ENCODE assay signal across 21 mouse cellular contexts in the genomic region with DNA sequence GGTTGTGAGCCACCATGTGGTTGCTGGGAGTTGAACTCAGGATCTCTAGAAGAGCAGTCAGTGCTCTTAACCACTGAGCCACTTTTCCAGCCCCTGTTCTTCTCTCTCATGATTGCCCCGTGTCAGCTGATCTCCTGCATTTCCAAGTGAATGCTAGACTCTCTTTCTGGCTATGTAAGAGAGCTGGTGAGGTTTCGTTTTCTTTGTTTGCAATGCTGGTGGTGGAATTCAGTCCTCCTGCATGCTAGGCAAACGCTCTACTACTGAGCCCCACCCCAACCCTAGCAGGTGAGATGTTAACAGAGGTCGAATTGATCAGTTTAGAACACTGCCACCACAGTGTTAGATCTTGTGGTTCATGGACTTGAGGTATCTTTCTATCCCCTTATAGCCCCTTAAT. TPM values are rescaled to one million over a fixed set of nuclear protein-coding genes. Genes with fewer than 3 reads are reported as not detected.
A peak's percentile ranks its signal among the peaks of the same experiment; 100 is the strongest.
DNase-seq lines count a peak whose midpoint lies in the region; ATAC-seq and TF ChIP-seq lines count a peak whose summit lies in the region.
"Had no signal": no experiment of that assay in that cellular context is flagged by ENCODE, and none has a peak within 500 bp of the region (broad histone marks: within the 10 kb centered on the region; RNA-seq: fewer than 3 reads in every experiment).

No protein-coding gene starts in this region.

- no peak overlapping the region for H3K9ac ChIP-seq in lung, postnatal 0 days (replicated peaks; ENCODE audit: low read depth)
- no peak overlapping the region for H3K9ac ChIP-seq in ES-E14 (ENCODE audit: insufficient read depth, low read depth, low read length, poor library complexity, severe bottlenecking)
- H3K9ac ChIP-seq in stomach, postnatal 0 days (ENCODE audit: low read length), result no peak overlapping the region
- H3K9ac ChIP-seq: embryonic facial prominence, embryonic 12.5 days; forebrain, embryonic 15.5 days; hindbrain, embryonic 13.5 days had no signal

- TF ChIP-seq CTCF in lung, postnatal 0 days (IDR thresholded peaks at IDR 0.05), result no peak
- TF ChIP-seq CTCF in stomach, postnatal 0 days (IDR thresholded peaks at IDR 0.05; ENCODE audit: low read depth), result no peak

- peak; percentile 32; the same call in 1 of the 2 replicates for ATAC-seq in lung, postnatal 0 days
- peak; percentile 66 for ATAC-seq in stomach, postnatal 0 days (ENCODE audit: low FRiP score, low TSS enrichment)
- ATAC-seq in granulocyte monocyte progenitor cell, adult 5-6 weeks (replicated peaks; ENCODE audit: poor library complexity, severe bottlenecking), result no peak
- ATAC-seq: forebrain, embryonic 15.5 days; hindbrain, postnatal 0 days had no signal

- in situ Hi-C loops in ES-E14 (cut with MboI; ENCODE audit: low sequenced_read_pairs in 2 of 2, unreplicated experiment in 2 of 2), result no loop called here

- H3K4me3 ChIP-seq in lung, postnatal 0 days (ENCODE audit: low read depth, low read length), result no peak overlapping the region
- peak overlapping the region in 1 of 2 experiments; percentile 10; a peak in 1 of 4 replicates for H3K4me3 ChIP-seq in ES-E14 (ENCODE audit: insufficient read depth in 1 of 2, low read depth in 1 of 2, low read length in 2 of 2, poor library complexity in 1 of 2, severe bottlenecking in 1 of 2)
- H3K4me3 ChIP-seq in stomach, postnatal 0 days (ENCODE audit: low read depth, low read length), result no peak overlapping the region
- H3K4me3 ChIP-seq: embryonic facial prominence, embryonic 12.5 days; forebrain, embryonic 15.5 days; heart, embryonic 10.5 days; hindbrain, embryonic 13.5 days had no signal

- H3K4me1 ChIP-seq in lung, postnatal 0 days (ENCODE audit: insufficient read depth, low read depth, low read length), result no peaks in the 10 kb centered on the region
- peaks cover 14 to 16% of the 10 kb centered on the region in 2 experiments; a peak in 3 of 4 replicates for H3K4me1 ChIP-seq in ES-E14 (ENCODE audit: control insufficient read depth in 2 of 2, insufficient read depth in 2 of 2, low read length in 2 of 2, poor library complexity in 1 of 2)
- no peaks in the 10 kb centered on the region for H3K4me1 ChIP-seq in stomach, postnatal 0 days (replicated peaks; ENCODE audit: control insufficient read depth, insufficient read depth)
- H3K4me1 ChIP-seq: embryonic facial prominence, embryonic 12.5 days; forebrain, embryonic 15.5 days; hindbrain, embryonic 13.5 days had no signal

- TF ChIP-seq EP300 in lung, postnatal 0 days (IDR thresholded peaks at IDR 0.05), result no peak
- TF ChIP-seq EP300 in stomach, postnatal 0 days (optimal IDR thresholded peaks at IDR 0.05), result no peak

- 49% methylated on average over 4 of the region's 4 CpGs for WGBS in lung, postnatal 0 days
- WGBS in stomach, postnatal 0 days, result 62% methylated on average over 4 of the region's 4 CpGs

- no peaks in the 10 kb centered on the region for H3K36me3 ChIP-seq in lung, postnatal 0 days (ENCODE audit: insufficient read depth, low read length)
- peaks cover 44% of the 10 kb centered on the region for H3K36me3 ChIP-seq in ES-E14 (ENCODE audit: control insufficient read depth, insufficient read depth, low read length, poor library complexity, severe bottlenecking)
- H3K36me3 ChIP-seq in stomach, postnatal 0 days (ENCODE audit: control insufficient read depth, insufficient read depth, low read length), result peaks cover 4% of the 10 kb centered on the region; the same call in 1 of the 2 replicates

- no peak overlapping the region for H3K4me2 ChIP-seq in lung, postnatal 0 days (replicated peaks; ENCODE audit: low read depth, low read length)
- no peak overlapping the region for H3K4me2 ChIP-seq in stomach, postnatal 0 days (replicated peaks; ENCODE audit: low read depth)
- H3K4me2 ChIP-seq: embryonic facial prominence, embryonic 12.5 days; forebrain, embryonic 15.5 days; hindbrain, embryonic 13.5 days had no signal

- DNase-seq in lung, postnatal 0 days (ENCODE audit: low spot score), result peak; percentile 26
- DNase-seq in lung, postnatal 4 days, result no peak
- peak; percentile 85 for DNase-seq in ES-E14 (ENCODE audit: low read depth, low spot score)
- DNase-seq in stomach, postnatal 0 days (ENCODE audit: low spot score), result peak; percentile 37
- DNase-seq in thymus, postnatal 36 days, result no peak
- DNase-seq: adrenal gland, adult 2 months; adrenal gland, postnatal 36 days; cerebellum, adult 2 months; cerebellum, postnatal 25 days; gastrocnemius, postnatal 36 days; heart, adult 18-20 months; heart, postnatal 10 days; heart, postnatal 4 days had no signal

- no peaks in the 10 kb centered on the region for H3K9me3 ChIP-seq in lung, postnatal 0 days (ENCODE audit: low read length)
- H3K9me3 ChIP-seq in ES-E14 (ENCODE audit: control insufficient read depth, insufficient read depth, low read depth, low read length), result no peaks in the 10 kb centered on the region
- H3K9me3 ChIP-seq in stomach, postnatal 0 days (ENCODE audit: control insufficient read depth, low read length), result no peaks in the 10 kb centered on the region
- H3K9me3 ChIP-seq: embryonic facial prominence, embryonic 12.5 days; forebrain, embryonic 15.5 days; heart, embryonic 10.5 days; hindbrain, embryonic 13.5 days had no signal

- H3K27me3 ChIP-seq in lung, postnatal 0 days (replicated peaks; ENCODE audit: insufficient read depth, low read length), result no peaks in the 10 kb centered on the region
- no peaks in the 10 kb centered on the region for H3K27me3 ChIP-seq in stomach, postnatal 0 days (ENCODE audit: control insufficient read depth, insufficient read depth, low read length)
- H3K27me3 ChIP-seq: embryonic facial prominence, embryonic 12.5 days; forebrain, embryonic 15.5 days; hindbrain, embryonic 13.5 days had no signal

- no peak overlapping the region for H3K27ac ChIP-seq in lung, postnatal 0 days (ENCODE audit: low read length)
- peak overlapping the region; percentile 98 for H3K27ac ChIP-seq in ES-E14 (ENCODE audit: insufficient read depth, low read depth, low read length, poor library complexity, severe bottlenecking)
- no peak overlapping the region for H3K27ac ChIP-seq in stomach, postnatal 0 days (replicated peaks)
- H3K27ac ChIP-seq: forebrain, embryonic 15.5 days; heart, embryonic 10.5 days; hindbrain, embryonic 13.5 days; hindbrain, postnatal 0 days had no signal

TF ChIP-seq in ES-E14, 5 proteins besides CTCF, POLR2A, EP300 and RAD21:
- no peak for TF ChIP-seq ZC3H11A (IDR thresholded peaks at IDR 0.05; ENCODE audit: borderline replicate concordance, low read depth, low read length)
- no peak for TF ChIP-seq MAFK (IDR thresholded peaks at IDR 0.05; ENCODE audit: insufficient read depth, low read depth, low read length)
- no peak for TF ChIP-seq HCFC1 (IDR thresholded peaks at IDR 0.05; ENCODE audit: borderline replicate concordance, insufficient read depth, low read length)
- TF ChIP-seq ZNF384 (IDR thresholded peaks at IDR 0.05; ENCODE audit: low read depth, low read length), result no peak
- no peak for TF ChIP-seq CHD2 (IDR thresholded peaks at IDR 0.05; ENCODE audit: low read depth, low read length)

RNA-seq across cellular contexts. Expression of a gene that starts 24.0 kb away (rescaled TPM):
- polyA plus RNA-seq in lung, postnatal 0 days (2015; fragmentation: Nextera tagmentation; extraction: Ambion mirVana), result 181 and 187 TPM in 2 replicates
- 61.9 and 70.3 TPM in 2 replicates for total RNA-seq in ES-E14 (2012; rRNA removed)
- polyA plus RNA-seq in stomach, postnatal 0 days (2015; fragmentation: Nextera tagmentation; extraction: Ambion mirVana), result 216 and 220 TPM in 2 replicates
- 79.1 and 109 TPM in 2 replicates for total RNA-seq in granulocyte monocyte progenitor cell, adult 5-6 weeks (2014; fragmentation: Nextera tagmentation)
- 45.2 and 47.7 TPM in 2 replicates for total RNA-seq in granulocyte monocyte progenitor cell, adult 5-6 weeks (2017)

RNA-seq across cellular contexts. Expression of a gene that starts 26.5 kb away (rescaled TPM):
- polyA plus RNA-seq in lung, postnatal 0 days (2015; fragmentation: Nextera tagmentation; extraction: Ambion mirVana), result 39.1 and 45.7 TPM in 2 replicates
- 65.1 and 82.8 TPM in 2 replicates for total RNA-seq in ES-E14 (2012; rRNA removed)
- 21.6 and 22.9 TPM in 2 replicates for polyA plus RNA-seq in stomach, postnatal 0 days (2015; fragmentation: Nextera tagmentation; extraction: Ambion mirVana)
- 14.0 and 17.5 TPM in 2 replicates for total RNA-seq in granulocyte monocyte progenitor cell, adult 5-6 weeks (2014; fragmentation: Nextera tagmentation)
- total RNA-seq in granulocyte monocyte progenitor cell, adult 5-6 weeks (2017), result 4.2 and 7.1 TPM in 2 replicates

RNA-seq across cellular contexts. Expression of a gene that starts 31.0 kb away (rescaled TPM):
- 1.5 and 3.1 TPM in 2 replicates for polyA plus RNA-seq in lung, postnatal 0 days (2015; fragmentation: Nextera tagmentation; extraction: Ambion mirVana)
- 26.4 and 102 TPM in 2 replicates for total RNA-seq in ES-E14 (2012; rRNA removed)
- polyA plus RNA-seq in stomach, postnatal 0 days (2015; fragmentation: Nextera tagmentation; extraction: Ambion mirVana), result 17.9 and 20.4 TPM in 2 replicates
- not detected in 2 replicates for total RNA-seq in granulocyte monocyte progenitor cell, adult 5-6 weeks (2014; fragmentation: Nextera tagmentation)
- total RNA-seq in granulocyte monocyte progenitor cell, adult 5-6 weeks (2017), result not detected in 2 replicates
- total RNA-seq: gastrocnemius, adult 8-10 months; gastrocnemius, postnatal 36 days; heart, adult 18-20 months had no signal
- polyA plus RNA-seq: cortical plate, adult 2 months had no signal

RNA-seq across cellular contexts. Expression of a gene that starts 45.2 kb away (rescaled TPM):
- polyA plus RNA-seq in lung, postnatal 0 days (2015; fragmentation: Nextera tagmentation; extraction: Ambion mirVana), result 121 and 126 TPM in 2 replicates
- 130 and 133 TPM in 2 replicates for total RNA-seq in ES-E14 (2012; rRNA removed)
- polyA plus RNA-seq in stomach, postnatal 0 days (2015; fragmentation: Nextera tagmentation; extraction: Ambion mirVana), result 118 and 125 TPM in 2 replicates
- 57.4 and 69.3 TPM in 2 replicates for total RNA-seq in granulocyte monocyte progenitor cell, adult 5-6 weeks (2014; fragmentation: Nextera tagmentation)
- total RNA-seq in granulocyte monocyte progenitor cell, adult 5-6 weeks (2017), result 24.9 and 28.8 TPM in 2 replicates

RNA-seq across cellular contexts. Expression of a gene that starts 45.3 kb away (rescaled TPM):
- 6.8 and 7.4 TPM in 2 replicates for polyA plus RNA-seq in lung, postnatal 0 days (2015; fragmentation: Nextera tagmentation; extraction: Ambion mirVana)
- total RNA-seq in ES-E14 (2012; rRNA removed), result 3.3 and 3.9 TPM in 2 replicates
- 2.8 and 3.5 TPM in 2 replicates for polyA plus RNA-seq in stomach, postnatal 0 days (2015; fragmentation: Nextera tagmentation; extraction: Ambion mirVana)
- total RNA-seq in granulocyte monocyte progenitor cell, adult 5-6 weeks (2014; fragmentation: Nextera tagmentation), result 1.4 and 2.4 TPM in 2 replicates
- 0.52 and 0.62 TPM in 2 replicates for total RNA-seq in granulocyte monocyte progenitor cell, adult 5-6 weeks (2017)

Comparison
In these comparisons a context has a peak if more than half of its experiments do, and no peak if none do; other contexts are left out.
1. DNase-seq: peak in lung, postnatal 0 days (single experiment), ES-E14 (single experiment) and stomach, postnatal 0 days (single experiment); none in lung, postnatal 4 days (0 of 2) and thymus, postnatal 36 days (0 of 2).
2. RNA of a gene that starts 31.0 kb away (total RNA-seq): 26.4 to 102 TPM in ES-E14; not detected in granulocyte monocyte progenitor cell, adult 5-6 weeks; every median in the first group is over 10 times any median in the second.